8 mouse cellular contexts compared by ENCODE assay signal in the genomic region with DNA sequence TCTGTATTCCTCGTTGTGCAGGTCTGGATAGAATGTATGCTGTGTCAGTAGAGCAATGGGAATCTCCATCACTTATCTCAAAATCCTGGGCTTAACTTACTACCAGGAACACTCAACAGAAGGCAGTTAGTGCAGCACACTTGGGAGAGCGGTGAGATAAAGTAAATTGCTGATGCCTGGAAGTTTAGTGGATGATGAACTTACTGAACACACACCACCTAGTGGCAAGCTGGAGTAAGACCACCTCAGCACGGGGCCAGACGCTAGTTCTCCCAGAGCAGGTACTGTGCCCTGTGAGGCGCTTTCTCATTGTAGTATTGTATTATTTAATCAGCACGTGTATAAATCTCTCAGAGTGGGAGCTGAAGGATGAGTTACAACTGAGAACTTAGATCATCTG. TPM values are rescaled to one million over a fixed set of nuclear protein-coding genes. Genes with fewer than 3 reads are reported as not detected.
DNase-seq lines count a peak whose midpoint lies in the region; ATAC-seq and TF ChIP-seq lines count a peak whose summit lies in the region.

No protein-coding gene starts in this region.

- no peak overlapping the region for H3K9ac ChIP-seq in forebrain, embryonic 16.5 days (replicated peaks; ENCODE audit: low read depth, low read length)
- H3K9ac ChIP-seq in stomach, postnatal 0 days (ENCODE audit: low read length): no peak overlapping the region

- no peak for TF ChIP-seq EP300 in stomach, postnatal 0 days (optimal IDR thresholded peaks at IDR 0.05)

- H3K36me3 ChIP-seq in forebrain, embryonic 16.5 days (ENCODE audit: control insufficient read depth, insufficient read depth): no peaks in the 10 kb centered on the region
- no peaks in the 10 kb centered on the region for H3K36me3 ChIP-seq in stomach, postnatal 0 days (ENCODE audit: control insufficient read depth, insufficient read depth, low read length)

- peak; percentile 91 for DNase-seq in heart, adult 11 months
- DNase-seq in heart, postnatal 25 days (ENCODE audit: low spot score): no peak
- DNase-seq in CD4-positive helper T cell, adult 2 months (ENCODE audit: low read depth, low spot score): peak; percentile 25
- peak; percentile 42 for DNase-seq in cerebellum, adult 11 months
- peak; percentile 28 to 63 for DNase-seq in kidney, adult 8-10 months
- DNase-seq in stomach, postnatal 0 days (ENCODE audit: low spot score): peak; percentile 71

- H3K9me3 ChIP-seq in forebrain, embryonic 16.5 days (ENCODE audit: control insufficient read depth, low read length): no peaks in the 10 kb centered on the region
- no peaks in the 10 kb centered on the region for H3K9me3 ChIP-seq in stomach, postnatal 0 days (ENCODE audit: control insufficient read depth, low read length)

- TF ChIP-seq CTCF in stomach, postnatal 0 days (IDR thresholded peaks at IDR 0.05; ENCODE audit: low read depth): peak; percentile 88

- intact Hi-C loops in heart, postnatal 25 days (cut with DNase I): loop anchor here (2.0 to 5.0 kb wide), 2 partner anchors 113 to 586 kb away; no protein-coding TSS in a partner anchor

- H3K27me3 ChIP-seq in forebrain, embryonic 16.5 days (replicated peaks; ENCODE audit: control insufficient read depth, insufficient read depth, low read length): no peaks in the 10 kb centered on the region
- no peaks in the 10 kb centered on the region for H3K27me3 ChIP-seq in stomach, postnatal 0 days (ENCODE audit: control insufficient read depth, insufficient read depth, low read length)

- H3K27ac ChIP-seq in forebrain, embryonic 16.5 days (ENCODE audit: low read length): no peak overlapping the region
- H3K27ac ChIP-seq in stomach, postnatal 0 days (replicated peaks): no peak overlapping the region

- ATAC-seq in forebrain, embryonic 16.5 days: peak; percentile 84
- peak; percentile 85 for ATAC-seq in megakaryocyte progenitor cell, adult 5-6 weeks (replicated peaks; ENCODE audit: poor library complexity)
- ATAC-seq in stomach, postnatal 0 days (ENCODE audit: low FRiP score, low TSS enrichment): peak; percentile 66

- no peak overlapping the region for H3K4me2 ChIP-seq in forebrain, embryonic 16.5 days (ENCODE audit: low read length)
- no peak overlapping the region for H3K4me2 ChIP-seq in stomach, postnatal 0 days (replicated peaks; ENCODE audit: low read depth)

- WGBS in forebrain, embryonic 16.5 days: 8% methylated on average over 6 of the region's 6 CpGs
- 9% methylated on average over 6 of the region's 6 CpGs for WGBS in stomach, postnatal 0 days

- no peak overlapping the region for H3K4me3 ChIP-seq in forebrain, embryonic 16.5 days (replicated peaks; ENCODE audit: low read length)
- H3K4me3 ChIP-seq in stomach, postnatal 0 days (ENCODE audit: low read depth, low read length): no peak overlapping the region

- H3K4me1 ChIP-seq in forebrain, embryonic 16.5 days (replicated peaks; ENCODE audit: control insufficient read depth, insufficient read depth, low read length): no peaks in the 10 kb centered on the region
- H3K4me1 ChIP-seq in stomach, postnatal 0 days (replicated peaks; ENCODE audit: control insufficient read depth, insufficient read depth): no peaks in the 10 kb centered on the region

RNA-seq across cellular contexts. Expression of a gene that starts 42.4 kb away (rescaled TPM):
- 1 to 10 TPM; 2.2 to 3.1 TPM for total RNA-seq in heart, postnatal 25 days (2021)
- 2.7 and 2.8 TPM in 2 replicates for polyA plus RNA-seq in forebrain, embryonic 16.5 days (2015; fragmentation: Nextera tagmentation; extraction: Ambion mirVana)
- total RNA-seq in megakaryocyte progenitor cell, adult 5-6 weeks (2015): 0.17 TPM in 1 of 2 replicates, not detected in the other
- total RNA-seq in megakaryocyte progenitor cell, adult 5-6 weeks (2017): 0.04 TPM in 1 of 2 replicates, not detected in the other
- 6.9 and 8.2 TPM in 2 replicates for polyA plus RNA-seq in stomach, postnatal 0 days (2015; fragmentation: Nextera tagmentation; extraction: Ambion mirVana)
